Mouse (Mus musculus) cerebral cortex, adult 2 months (tissue): ENCODE measurements around the gene Unc5b.

ENCODE experiments used
- WGBS: fragments of 180-500 bp; shearing (Covaris S2); methylation state at CpG from one replicate; pipeline ENCODE4 v1.1.7; 2018; 5-methylcytosine and 5-hydroxymethylcytosine counted together

Gene Unc5b

GRCm38 (mm10) chr10:60831379-60831778 is at the start of gene Unc5b:
Gene Unc5b, minus strand, starts transcription at chr10:60831581.
- WGBS = under 1% methylated on average over 52 of the region's 53 CpGs

GRCm38 (mm10) chr10:60879817-60880216 is 48.4 kb upstream of the Unc5b start:
- WGBS = 61% methylated on average over 4 of the region's 4 CpGs

- WGBS = 81% methylated on average over 5 of the region's 5 CpGs
Measured at GRCm38 (mm10) chr10:60877075-60877474, 45.7 kb upstream of the Unc5b start.

DNA sequence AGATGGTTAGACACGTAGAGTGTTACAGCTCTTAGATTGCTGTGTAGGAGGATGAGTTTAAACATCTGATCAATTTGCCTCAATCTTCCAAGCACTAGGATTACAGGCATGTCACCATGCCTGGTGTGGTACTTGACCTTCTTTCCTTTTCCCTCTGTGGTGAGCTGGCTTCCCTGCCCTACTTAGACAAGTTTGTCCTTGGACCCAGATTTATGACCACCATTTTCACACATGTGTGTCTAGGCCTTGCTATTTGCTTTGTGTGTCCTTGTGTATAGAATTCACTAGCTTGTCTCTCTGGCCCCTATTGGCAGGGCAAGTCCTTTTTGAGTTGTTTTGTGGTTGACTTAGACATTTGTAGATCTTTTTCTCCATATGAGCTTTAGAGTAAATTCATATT is 43.6 kb upstream of the Unc5b start:
- WGBS = 86% methylated on average over 1 of the region's 1 CpGs

GRCm38 (mm10) chr10:60863318-60863717 is 31.9 kb upstream of the Unc5b start:
- 89% methylated on average over 6 of the region's 6 CpGs for WGBS

DNA sequence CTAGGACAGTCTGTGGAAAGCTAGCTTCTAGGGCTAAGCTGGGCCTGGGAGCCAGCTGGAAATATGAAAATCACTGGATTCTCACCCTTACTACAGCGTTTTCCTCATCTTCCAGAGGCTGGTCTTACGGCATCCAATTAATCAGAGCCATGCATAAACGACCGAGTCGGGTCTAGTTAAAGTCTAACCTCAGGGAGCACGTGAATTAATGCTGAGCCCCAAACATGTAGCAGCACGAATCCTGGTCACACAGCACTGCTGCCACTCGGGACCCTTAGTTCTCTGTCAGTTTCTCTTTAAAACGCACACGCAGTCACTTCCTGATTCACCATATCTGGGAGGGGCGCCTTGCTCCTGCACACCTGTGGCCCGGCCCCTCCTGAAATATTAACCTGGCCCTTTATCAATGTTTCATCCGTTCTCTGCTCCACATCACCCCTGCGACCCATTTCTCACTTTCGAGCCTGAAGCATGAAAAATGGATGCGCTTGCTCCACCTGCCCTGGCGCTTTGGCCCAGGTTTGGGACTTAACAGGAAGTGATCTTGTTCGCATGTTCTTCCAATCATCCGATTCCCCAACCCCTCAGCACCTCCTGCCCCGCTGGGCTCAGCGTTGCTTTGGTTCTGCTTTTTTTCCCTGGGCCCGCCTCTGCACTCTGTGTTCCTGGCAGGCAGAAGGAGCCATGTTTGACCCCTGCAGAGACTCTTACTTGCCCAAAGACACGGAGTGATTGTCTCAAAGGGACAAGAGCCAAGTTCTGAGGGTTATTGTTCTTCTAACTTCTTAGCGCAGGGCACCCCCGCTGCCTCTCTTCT is 31.3 kb upstream of the Unc5b start:
- 78% methylated on average over 25 of the region's 25 CpGs for WGBS

DNA sequence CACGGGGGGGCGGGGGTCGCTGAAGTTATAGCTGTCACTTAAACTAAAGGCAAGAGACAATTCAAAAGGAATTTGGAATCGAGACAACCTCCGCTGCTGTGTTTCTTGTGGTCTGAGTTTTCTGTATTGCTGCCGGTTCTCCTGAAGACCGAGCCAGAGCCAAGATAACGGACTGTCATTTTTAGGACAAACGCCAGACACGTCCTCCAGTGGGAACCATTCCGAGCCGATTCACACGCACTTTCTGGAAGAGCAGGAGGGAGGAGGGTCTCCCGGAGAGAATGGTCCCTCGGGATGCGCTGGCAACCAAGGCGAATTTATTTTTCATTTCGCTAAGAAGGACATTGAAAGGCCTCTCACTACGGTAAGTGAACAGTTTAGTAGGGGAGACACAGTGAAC is 7.4 kb upstream of the Unc5b start:
- 37% methylated on average over 19 of the region's 19 CpGs for WGBS

GRCm38 (mm10) chr10:60834949-60835348 is 3.6 kb upstream of the Unc5b start:
- 8% methylated on average over 13 of the region's 13 CpGs for WGBS

- 90% methylated on average over 12 of the region's 12 CpGs for WGBS
Measured at GRCm38 (mm10) chr10:60832664-60833173, 1.3 kb upstream of the Unc5b start.

GRCm38 (mm10) chr10:60830556-60831350 is 628 bp downstream of the Unc5b start:
- under 1% methylated on average over 77 of the region's 78 CpGs for WGBS

- 3% methylated on average over 11 of the region's 11 CpGs for WGBS
Measured at GRCm38 (mm10) chr10:60830000-60830399, 1.4 kb downstream of the Unc5b start.

DNA sequence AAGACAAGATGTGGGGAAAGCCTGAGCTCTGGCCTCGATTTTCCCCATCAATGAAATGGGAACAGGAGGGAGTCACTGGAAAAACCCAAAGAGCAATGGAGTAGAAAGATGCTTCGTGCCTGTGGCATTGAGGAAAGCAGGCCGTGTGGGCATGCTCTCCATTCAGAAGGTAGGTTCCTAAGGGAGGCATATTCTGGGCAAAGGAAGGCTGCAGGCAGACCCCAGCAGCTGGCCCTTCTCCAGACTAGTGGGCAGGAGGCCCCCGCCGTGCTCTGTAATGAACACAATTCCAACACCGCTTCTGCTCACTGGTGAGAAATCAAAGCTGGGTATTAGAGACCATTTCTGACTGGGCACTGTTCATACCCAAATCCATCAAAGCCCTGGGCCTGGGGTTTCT is 2.3 kb downstream of the Unc5b start:
- 49% methylated on average over 6 of the region's 6 CpGs for WGBS

GRCm38 (mm10) chr10:60827901-60828670 is 3.3 kb downstream of the Unc5b start:
- 69% methylated on average over 17 of the region's 17 CpGs for WGBS

DNA sequence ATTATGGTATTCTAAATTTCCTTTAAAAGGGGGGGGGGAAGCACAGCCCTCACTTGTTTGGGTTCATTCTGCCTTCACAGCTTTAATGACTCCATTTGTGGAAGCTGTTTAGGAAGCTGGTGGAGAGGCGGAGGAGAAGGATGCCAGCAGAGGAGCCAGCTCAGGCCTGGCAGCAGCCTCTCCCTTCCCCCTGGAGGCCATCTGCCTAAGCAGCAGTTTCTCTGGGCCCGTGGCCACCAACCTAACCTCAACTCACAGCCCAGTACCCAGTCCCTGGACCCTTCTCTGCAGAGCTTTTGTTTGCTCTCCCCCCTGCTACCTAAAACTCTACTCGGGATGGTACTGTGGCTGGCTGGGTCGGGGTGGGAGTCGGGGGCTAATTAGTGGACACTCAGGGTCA is 4.1 kb downstream of the Unc5b start:
- 19% methylated on average over 5 of the region's 5 CpGs for WGBS

DNA sequence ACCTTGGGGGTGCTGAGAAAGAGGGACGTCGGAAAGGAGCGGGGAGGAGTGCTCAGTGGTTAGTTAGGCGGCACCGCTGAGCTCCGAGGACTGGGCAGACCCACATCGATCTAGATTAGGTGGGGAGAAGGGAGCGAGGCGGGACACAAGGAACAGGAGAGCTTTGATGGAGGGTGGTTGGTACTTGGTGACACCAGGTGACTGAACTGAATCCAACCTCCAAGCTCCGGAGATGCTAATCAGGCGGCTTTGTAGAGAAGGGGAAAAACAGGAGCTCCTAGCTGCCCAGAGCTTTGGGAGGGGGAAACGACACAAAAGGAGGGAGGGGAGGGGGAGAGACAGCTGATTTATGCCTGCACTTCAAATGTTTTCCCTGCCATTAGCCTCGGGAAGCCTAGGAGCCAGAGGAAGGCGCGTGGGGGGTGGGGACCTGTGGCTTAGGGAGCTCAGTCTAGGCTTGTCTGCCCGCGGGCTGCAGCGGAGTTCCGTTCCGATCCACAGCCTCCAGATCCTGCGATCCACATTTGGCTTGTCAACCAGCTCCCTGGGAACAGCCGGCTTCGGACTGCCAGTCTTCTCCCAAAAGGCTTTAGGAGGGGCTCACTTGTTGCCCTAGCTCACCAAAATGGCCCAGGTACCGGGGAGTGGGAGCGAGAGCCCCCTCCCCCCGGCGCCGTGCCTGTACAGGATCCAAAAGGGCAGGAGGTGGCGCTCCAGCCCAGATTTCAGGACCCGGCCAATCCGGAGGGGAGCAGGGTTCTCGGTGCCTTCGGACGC is 4.7 kb downstream of the Unc5b start:
- WGBS = 3% methylated on average over 34 of the region's 34 CpGs

GRCm38 (mm10) chr10:60825955-60826354 is 5.4 kb downstream of the Unc5b start:
- WGBS = 57% methylated on average over 6 of the region's 6 CpGs

DNA sequence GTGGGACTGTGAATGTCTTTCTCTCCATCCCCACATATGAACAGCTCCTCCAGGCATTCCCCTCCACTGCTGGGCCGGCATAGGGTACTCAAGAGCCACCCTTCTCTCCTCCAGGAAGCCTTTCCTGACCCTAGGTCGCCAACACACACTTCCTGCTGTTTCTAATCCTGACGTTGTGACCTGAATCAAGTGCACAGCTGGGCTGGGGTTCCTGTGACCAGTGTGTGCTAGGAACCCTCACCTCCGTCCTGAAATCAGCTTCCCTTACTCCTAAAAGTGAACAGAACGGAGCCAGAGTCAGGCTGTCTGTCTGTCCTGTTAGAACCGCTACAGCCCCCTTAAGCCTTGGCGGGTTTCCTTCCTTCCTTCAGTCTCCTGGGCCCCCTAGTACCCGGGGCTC is 7.6 kb downstream of the Unc5b start:
- 73% methylated on average over 8 of the region's 8 CpGs for WGBS

GRCm38 (mm10) chr10:60822641-60823425 is 8.5 kb downstream of the Unc5b start:
- WGBS = 82% methylated on average over 17 of the region's 17 CpGs

GRCm38 (mm10) chr10:60821736-60822358 is 9.5 kb downstream of the Unc5b start:
- 67% methylated on average over 7 of the region's 7 CpGs for WGBS

- WGBS = 64% methylated on average over 11 of the region's 11 CpGs
Measured at GRCm38 (mm10) chr10:60820552-60820951, 10.8 kb downstream of the Unc5b start.
